Mouse (Mus musculus) lung, postnatal 10 days (tissue): ENCODE measurements around the gene Nfatc4.

Experiments used
- DNase-seq: peaks from one replicate; pipeline ENCODE4 v3.0.0; 2021

Nfatc4 gene

DNA sequence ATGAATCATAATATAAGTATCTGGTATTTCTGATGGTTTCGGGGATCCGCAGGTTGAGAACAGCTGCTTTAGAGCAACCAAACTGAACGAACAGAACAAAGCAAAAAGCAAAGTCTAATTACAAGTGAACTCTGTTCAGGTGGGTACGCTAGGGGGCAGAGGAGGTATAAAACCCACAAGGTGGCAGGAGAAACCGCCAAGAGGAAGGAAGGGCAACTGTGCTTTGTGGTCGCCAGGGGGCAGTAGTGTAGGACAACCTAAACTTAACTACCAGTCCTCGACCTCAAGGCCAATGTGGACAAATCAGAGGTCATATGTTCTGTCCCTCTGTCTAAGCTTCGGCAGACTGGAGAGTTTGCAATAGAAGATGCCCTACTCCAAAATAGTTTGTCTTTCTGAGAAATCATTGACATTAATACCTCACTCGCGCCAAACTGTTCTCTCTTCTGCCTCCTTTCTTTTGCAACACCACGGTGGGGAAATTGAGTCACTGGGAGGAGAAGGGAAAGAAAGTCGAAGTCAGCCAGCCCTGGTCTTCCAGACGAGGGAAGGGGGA, 431 bp upstream of the Nfatc4 start:
- DNase-seq = peak; percentile 92

DNA sequence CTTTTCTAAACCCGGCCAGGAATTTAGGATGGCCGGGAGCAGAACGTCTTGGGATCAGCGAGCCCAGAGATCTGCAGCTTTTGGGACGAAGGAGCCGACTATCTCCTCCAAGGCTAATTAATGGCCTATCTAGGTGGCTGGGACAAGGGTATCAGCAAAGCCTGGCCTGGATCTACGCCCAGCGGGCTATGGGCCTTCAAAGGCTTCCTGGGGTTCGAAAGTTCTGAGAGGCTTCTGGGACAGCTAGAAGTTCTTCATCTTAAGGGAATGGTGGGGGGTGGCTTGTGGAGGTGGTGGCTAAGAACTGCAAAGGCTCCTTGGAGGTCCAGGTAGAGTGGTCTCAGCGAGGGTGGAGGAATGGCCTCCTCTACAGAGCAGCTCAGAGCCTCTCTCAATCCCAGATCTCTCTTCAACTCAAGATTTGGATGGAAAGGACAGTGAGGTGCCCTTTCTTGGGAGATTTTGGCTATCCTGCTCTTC, 1.1 kb downstream of the Nfatc4 start:
- peak; percentile 76 for DNase-seq

DNA sequence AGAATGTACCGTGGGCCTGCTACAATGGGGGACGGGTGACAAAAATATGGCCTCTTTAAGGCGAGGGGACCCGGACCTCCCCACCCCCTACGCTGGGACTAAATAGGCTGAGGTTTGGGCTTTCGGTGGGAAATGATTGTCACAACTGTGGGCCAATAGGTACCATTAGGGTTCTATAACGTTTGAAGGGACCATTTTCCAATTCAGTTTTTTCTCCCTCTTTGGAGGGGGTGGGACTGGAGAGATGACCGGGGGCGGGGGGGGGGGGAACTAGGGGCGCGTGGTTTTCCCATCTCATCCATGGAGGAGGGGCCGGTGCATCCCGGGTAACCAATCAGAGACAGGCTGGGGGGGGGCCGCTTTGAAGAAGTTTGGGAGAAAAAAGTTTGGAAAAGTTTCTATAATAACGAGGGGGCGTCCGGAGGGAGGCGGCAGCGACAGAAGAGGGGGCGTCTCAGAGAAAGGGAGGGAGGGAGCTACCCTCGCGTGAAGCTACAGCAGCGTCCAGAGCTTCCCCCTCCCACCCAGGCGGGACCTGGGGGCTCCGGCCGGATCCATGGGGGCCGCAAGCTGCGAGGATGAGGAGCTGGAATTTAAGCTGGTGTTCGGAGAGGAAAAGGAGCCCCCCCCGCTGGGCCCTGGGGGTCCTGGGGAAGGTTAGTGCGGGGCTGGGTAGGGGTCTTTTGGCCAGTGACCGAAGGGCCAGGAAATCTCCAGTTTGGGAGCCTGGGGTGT, 1.7 kb downstream of the Nfatc4 start:
- peak; percentile 89 for DNase-seq

DNA sequence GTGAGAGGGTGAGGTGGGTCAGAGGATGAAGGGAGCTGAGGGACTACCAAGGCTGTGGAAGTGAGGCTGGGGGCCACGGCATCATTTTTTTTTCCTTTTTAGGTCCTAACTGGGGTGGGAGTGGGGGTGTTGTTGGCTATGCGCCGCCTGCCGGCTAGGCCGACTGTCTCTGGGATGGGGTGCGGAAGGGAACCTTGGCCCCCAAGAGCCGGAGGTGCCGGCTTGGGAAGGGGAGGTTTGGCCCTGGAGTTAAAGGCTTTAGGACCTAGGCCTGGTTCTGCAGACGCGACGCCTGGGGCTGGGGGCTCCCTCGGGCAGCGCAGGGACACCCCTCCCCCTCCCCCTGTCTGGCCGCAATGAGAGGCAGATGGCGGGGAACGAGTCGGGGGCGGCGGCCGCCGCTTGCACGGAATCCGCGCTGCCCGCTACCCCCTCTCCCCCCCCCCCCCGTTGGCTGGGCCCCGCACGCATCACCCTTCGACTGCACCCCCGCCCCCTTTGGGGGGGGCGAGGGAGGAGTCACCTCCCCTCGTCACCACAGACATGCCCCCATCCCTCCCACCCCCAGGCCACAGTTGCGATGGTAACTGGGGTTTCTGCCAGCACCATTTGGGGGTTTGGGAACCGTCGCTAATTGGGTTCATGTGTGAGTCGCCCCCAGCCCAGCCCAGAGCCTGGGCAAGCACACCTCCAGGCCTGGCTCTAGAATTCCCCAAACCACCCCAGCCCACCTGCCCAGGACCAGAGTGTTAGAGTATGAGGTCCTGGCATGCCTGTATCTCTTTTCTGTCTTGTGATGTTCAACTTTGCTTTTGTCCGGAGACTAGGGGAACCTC, 2.5 kb downstream of the Nfatc4 start:
- DNase-seq = peak; percentile 56

DNA sequence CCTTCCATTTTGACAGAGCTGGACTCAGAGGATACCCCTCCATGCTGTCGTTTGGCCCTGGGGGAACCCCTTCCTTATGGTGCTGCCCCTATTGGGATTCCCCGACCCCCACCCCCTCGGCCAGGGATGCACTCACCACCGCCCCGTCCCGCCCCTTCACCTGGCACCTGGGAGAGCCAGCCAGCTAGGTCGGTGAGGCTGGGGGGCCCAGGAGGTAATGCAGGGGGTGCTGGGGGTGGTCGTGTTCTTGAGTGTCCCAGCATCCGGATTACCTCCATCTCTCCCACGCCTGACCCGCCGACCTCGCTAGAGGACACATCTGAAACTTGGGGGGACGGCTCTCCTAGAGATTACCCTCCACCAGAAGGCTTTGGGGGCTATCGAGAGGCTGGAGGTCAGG, 3.2 kb downstream of the Nfatc4 start:
- DNase-seq = no peak

DNA sequence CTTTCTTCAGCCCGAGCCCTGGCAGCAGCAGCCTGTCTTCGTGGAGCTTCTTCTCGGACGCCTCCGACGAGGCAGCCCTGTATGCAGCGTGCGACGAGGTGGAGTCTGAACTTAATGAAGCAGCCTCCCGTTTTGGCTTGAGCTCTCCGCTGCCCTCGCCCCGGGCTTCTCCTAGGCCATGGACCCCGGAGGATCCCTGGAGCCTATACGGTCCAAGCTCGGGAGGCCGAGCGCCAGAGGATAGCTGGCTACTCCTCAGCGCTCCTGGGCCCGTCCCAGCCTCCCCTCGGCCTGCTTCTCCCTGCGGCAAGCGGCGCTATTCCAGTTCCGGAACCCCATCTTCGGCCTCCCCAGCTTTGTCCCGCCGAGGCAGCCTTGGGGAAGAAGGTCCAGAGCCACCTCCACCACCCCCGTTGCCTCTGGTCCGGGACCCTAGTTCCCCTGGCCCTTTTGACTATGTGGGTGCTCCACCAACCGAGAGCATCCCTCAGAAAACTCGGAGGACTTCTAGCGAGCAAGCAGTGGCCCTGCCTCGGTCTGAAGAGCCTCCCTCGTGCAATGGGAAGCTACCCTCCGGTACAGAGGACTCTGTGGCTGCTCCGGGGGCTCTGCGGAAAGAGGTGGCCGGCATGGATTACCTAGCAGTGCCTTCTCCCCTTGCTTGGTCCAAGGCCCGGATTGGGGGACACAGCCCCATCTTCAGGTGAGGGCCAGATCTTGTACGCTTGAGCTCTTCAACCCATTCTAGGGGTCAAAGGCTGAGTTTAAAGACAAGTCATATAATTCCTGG, 3.8 kb downstream of the Nfatc4 start:
- peak; percentile 12 for DNase-seq

DNA sequence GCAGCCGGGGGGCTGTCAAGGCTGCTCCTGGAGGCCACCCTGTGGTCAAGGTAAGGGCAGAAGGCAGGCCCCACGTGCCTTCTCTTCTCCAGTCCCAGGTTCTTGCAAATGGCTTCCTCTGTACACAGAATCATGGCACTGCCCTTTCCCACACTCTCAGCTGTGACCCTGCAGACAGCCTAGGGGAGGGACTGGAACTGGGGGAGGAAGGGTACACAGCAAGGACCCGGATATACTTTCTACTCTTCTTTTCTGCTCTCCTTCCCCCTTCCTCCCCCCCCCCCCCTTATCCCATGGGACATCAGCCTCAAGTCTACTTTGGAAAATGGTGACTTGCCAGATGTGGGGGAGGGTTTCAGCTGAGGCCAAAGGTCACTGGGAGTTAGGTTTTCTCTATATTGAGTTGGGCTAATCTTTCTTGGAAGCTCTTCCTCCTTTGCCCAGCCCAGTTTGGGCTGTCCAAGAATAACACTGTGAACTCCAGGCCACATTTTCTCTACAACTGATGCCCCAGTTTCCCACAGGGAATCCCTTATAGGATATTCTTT, 5.8 kb downstream of the Nfatc4 start:
- DNase-seq = peak; percentile 53

DNA sequence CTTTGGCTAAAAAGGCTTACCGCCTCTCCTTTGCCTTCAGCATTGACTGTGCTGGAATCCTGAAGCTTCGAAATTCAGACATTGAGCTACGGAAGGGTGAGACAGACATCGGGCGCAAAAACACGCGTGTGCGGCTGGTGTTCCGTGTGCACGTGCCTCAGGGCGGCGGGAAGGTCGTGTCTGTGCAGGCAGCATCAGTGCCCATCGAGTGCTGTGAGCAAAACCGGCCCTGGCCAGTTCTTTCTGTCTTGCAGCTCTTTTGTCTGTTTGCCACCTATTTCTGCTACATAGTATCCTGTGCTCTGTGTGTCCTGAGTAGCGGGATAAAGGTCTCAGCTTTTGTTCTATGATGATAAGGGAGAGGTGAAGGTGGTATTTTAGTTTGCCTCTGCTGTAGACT, 6.9 kb downstream of the Nfatc4 start:
- no peak for DNase-seq

DNA sequence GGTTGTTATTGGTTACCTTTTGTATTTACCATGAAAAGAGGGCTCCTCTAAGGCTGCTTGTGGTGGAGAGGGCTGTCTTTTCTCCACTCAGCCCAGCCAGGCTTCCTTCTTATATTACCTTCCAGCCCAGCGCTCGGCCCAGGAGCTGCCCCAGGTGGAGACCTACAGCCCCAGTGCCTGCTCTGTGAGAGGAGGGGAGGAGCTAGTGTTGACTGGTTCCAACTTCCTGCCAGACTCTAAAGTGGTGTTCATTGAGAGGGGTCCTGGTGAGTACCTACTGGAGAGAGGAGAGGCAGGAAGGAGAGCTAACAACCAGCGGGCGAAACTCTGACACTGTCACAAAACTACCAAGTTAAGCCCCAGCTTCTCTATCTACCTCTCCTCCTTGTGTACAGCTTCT, 7.4 kb downstream of the Nfatc4 start:
- DNase-seq = peak; percentile 24

DNA sequence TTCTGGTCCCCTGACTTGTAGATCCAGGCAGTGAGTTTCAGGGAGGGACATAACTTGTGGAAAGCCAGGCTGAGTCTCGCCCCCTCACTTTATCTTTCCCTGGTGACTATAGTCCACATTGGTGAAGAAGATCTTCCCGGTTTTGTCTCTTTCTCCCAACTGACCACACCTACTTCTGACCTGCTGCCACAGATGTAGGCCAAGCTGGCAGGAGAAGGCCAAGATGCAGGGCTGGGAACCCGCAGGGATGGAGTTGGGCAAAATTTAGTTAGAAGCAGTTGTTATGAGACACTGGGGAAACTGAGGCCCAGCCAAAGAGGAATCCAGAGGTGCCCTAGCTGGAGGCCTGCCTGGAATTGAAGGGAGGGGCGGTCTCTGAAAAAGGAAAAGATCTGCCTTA, 10.2 kb downstream of the Nfatc4 start:
- no peak for DNase-seq

DNA sequence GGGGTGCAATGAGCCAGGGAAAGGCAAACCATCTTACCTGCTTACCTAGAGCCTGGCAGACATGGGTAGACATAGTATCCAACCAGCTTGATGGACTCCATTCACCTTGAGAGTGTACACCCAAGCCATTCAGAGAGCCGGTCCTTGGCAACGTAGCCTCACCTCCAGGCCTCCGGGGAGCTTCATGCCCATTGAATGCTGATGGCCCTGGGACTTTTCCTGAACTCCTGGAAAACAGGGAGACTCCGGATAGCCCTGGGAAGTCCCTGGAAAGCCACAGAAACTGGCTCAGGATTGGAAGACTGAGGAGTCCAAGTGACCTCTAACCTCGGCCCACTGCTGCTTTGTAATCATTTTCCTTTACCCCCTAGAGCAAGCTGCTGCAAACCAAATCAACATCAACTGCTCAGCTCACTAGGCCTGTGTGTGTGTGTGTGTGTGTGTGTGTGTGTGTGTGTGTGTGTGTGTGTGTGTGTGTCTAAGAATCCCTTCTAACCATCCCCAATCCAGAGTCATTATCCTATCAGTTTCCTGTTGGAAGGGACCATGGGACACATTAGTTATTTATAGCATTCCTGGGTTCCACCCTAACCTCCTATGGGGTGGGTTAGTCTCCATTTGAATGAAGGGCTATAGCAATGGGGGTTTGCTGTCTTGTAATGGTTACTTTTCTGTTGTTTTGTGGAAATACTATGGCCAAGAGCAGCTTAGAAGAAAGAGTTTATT, 12.0 kb downstream of the Nfatc4 start:
- peak; percentile 23 for DNase-seq

DNA sequence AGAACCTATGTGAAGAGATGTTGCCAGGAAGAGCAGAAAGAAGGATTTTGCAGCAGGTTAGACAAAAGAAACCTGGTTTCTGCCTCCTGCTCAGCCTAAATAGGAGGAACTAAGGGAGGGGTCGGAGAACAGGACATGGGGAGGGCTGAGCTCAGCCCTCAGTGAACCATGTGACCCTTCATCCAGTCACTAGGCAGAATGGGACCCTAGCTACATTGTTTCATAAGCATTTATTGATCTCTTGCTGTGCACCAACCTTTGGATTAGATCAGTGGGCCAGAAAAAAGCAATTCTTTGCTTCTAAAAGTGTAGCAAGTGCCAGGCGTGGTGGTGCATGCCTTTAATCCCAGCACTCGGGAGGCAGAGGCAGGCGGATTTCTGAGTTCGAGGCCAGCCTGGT, 15.4 kb downstream of the Nfatc4 start:
- DNase-seq = no peak

DNA sequence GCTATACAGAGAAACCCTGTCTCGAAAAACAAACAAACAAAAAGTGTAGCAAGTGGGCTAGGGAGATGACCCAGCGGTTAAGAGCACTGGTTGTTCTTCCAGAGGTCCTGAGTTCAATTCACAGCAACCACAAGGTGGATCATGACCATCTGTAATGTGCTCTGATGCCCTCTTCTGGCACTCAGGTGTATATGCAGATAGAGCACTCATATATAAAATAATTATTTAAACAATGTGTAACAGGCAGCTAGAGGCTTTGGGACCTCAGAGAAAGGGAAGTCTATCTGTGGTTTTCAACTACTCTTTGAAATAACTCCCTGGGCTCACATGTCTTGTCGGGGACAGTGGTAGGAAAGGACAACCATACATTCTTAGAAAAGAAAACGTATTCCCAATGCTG, 15.8 kb downstream of the Nfatc4 start:
- DNase-seq = no peak

DNA sequence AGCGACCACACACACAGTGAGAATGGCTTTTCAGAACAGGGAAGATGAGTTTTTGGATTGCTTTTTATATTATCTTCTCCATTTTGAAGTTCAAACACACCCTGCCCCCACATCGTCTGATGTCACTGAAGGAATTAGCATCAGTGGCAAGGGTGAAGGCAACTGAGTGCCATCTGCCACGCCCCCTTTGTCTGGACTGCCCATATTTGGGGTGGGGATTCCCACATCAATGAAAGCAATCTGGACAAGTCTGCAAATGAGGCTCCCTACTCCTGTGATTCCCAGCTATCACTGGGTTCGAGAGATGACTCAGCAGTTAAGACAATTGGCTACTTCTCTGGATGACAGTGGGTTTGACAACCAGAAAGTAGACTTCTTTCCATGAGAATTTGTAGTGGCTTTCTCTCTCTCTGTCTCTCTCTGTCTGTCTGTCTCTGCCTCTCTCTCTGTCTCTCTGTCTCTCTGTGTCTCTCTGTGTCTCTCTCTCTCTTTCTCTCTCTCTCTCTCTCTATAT, 18.0 kb downstream of the Nfatc4 start:
- peak; percentile 36 for DNase-seq

DNA sequence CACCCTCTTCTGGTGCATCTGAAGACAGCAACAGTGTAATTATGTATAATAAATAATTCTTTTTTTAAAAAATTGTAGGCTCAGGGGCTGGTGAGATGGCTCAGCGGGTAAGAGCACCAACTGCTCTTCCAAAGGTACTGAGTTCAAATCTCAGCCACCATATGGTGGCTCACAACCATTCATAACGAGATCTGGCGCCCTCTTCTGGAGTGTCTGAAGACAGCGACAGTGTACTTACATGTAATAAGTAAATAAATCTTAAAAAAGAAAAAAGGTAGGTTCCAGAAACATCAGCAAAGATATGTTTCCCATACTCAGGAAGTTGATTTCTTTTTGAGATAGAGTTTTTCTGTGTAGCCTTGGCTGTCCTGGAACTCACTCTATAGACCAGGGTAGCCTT, 19.9 kb downstream of the Nfatc4 start:
- no peak for DNase-seq

DNA sequence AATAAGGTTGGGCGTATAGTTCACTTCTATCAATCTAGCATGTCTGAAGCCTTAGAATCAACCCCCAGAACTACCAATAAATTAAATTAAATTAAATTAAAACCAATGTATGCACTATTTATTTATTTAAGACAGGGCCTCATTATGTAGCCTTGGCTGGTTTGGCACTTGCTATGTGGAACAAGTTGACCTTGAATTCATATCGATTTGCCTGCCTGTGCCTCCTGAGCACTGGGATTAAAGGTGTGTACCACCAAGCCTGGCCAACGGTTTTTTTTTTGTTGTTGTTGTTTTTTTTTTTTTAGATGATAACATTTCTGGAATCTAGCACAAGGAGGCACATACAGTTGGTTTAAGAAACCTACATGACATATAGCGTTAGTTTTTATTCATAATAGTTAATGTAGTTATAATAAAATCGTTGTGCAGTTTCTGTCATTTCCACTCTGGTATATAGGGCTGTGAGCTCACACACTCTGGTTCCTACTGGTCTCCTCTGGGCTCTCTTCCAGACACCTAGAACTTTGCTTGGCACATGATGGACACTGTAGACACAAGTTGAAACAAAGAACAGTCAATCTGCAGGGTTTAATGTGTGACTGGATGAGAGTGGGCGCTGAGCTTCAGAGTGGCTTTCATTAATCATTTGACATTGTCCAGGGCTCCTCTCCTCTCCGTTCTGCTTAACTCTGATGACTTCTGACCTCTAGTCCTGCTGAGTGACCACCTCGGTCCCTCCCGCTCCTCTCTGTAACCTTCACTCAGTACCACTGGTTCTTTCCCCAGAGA, 22.8 kb downstream of the Nfatc4 start:
- no peak for DNase-seq

DNA sequence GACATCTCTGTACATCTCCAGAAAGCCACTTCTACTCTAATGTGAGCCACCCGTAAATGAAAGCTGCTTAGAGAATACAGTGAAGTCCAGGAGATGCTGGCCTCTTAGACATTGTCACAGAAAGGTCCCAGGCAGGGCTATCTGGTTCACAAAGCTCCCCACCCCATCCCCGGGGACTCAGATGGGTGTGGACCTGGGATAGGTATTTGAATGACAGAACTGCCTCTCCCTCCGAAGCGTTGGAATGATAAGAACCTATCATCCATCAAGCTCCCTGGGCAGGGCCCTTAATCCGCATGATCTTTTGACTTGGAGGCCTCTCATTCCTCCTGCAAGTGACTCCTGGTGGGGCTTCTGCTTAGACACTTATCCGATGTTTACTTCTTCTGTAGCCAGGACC, 27.9 kb downstream of the Nfatc4 start:
- DNase-seq = no peak

DNA sequence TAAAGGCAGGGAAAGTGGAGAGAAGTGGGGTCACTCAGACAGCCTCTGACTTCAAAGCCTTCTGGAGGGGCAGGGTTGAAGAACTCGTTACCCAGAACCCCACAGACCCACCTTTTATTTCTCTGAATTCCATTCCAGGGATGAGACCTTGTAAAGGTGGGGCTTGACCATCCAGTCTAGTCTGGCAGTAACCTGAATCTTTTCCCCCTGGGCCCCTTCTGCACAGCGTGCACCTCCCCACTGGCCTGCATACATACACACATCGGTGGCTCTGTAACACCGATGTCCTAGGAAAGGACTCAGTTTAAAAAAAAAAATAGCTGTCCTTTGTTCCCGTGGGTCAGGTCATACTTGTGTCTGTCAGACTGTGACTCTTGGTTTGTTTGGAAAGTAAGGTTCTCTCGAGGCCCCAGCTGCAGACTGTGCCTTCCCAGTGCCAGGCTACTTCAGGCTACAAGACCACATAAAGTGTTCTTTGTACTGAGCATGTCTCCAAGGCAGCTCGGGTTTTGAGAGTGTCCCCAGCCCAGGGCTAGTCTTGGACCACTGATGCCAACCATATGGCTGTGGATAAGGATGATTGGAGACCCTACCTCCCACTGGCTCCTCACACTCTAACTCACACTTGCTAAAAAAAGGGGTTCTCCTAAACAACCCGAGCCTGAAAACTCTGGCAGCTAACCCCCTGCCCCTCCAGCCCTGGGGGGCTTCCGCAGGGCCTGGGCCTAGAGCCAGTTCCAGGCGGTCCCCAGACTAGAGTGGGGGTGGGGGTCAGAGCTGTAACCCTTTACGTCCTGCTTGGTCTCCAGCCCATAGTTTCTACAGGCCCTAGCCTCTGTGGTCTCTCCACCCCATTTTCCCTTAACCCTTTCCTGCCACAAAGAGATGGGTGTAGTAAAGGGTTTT, 30.0 kb downstream of the Nfatc4 start:
- peak; percentile 72 for DNase-seq

DNA sequence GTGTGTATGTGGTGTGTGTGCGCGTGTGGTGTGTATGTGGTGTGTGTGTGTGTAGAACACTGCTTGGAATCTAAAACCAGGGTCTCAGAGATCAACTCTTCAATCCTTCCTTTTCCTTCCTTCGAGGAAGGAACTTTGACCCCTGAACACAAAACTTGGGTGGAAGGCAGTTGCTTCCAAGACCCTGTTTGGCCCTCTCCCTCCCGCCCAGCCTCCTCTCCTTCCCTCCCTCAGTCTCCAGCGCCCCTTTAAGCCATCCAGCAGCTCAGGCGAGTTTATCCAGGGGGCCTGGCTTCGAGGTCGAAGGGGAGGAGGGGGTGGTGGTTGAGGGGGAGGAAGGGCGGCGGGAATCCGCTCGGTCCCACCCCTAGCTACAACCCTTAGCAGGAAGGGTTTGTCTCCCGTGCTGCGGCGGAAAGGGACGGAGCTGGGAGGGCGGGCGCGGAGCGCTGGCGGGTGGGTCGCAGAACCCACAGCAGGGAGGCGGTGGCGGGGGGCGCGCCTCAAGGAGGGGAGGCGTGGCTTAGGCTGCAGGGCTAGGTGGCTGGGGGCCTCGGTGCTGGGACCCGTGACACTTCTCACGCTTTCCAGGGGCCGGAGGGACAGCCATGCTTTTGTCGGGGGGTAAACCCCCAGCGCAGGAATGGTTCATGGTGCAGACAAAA, 30.8 kb downstream of the Nfatc4 start, which contains the start of gene Nynrin:
Gene Nynrin (plus strand): TSS at position 390 of the 665 bp plus-strand sequence.
- DNase-seq = peak; percentile 92
